Mouse (Mus musculus): Measurements from ENCODE around the gene Atp5mpl. TPM values are rescaled to one million over a fixed set of nuclear protein-coding genes. Genes with fewer than 3 reads are reported as not detected.

The Atp5mpl gene
- polyA plus RNA-seq, 1 experiment, result 8.8 TPM

DNA sequence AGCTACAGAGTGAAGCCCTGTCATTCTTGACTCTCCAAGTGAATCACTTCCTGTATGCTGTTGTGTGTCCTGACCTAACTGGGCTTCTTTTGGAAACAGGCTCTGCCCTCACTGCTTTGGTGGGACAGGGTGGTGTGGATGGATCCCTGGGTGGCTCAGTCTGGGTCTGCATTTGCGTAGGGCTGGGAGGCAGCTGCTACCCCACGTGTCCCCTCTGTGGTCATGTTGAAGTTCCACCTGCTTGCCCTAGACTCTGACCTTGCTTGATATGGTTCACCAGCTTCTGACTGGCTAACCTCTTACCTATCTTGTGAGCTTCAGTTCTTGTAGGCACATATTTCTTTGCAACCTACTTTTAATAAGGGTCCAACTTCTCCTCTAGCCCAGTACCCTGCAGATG lies 28.4 kb upstream of the Atp5mpl start:
- no peak overlapping the region for H3K4me3 ChIP-seq (ENCODE audit: extremely low read depth, insufficient read depth, insufficient read length)
- no peak overlapping the region for H3K27ac ChIP-seq (ENCODE audit: insufficient read depth, low read length)
- WGBS, result 75% methylated on average over 2 of the region's 2 CpGs
- no peak for DNase-seq (ENCODE audit: low read depth in 1 of 2, low spot score in 2 of 2)
- no peak for TF ChIP-seq CTCF (IDR thresholded peaks at IDR 0.05; ENCODE audit: extremely low read depth, insufficient read depth, insufficient read length, insufficient replicate concordance)
- no peak for TF ChIP-seq POLR2A (IDR thresholded peaks at IDR 0.05; ENCODE audit: low read depth, low read length)
- no peaks in the 10 kb centered on the region; the same call in 1 of the 2 replicates for H3K4me1 ChIP-seq (ENCODE audit: control insufficient read depth, insufficient read depth, insufficient read length)
- H3K36me3 ChIP-seq (ENCODE audit: control insufficient read depth, insufficient read depth, low read length), result no peaks in the 10 kb centered on the region
- no peaks in the 10 kb centered on the region for H3K27me3 ChIP-seq (ENCODE audit: control insufficient read depth, insufficient read depth, low read length)

DNA sequence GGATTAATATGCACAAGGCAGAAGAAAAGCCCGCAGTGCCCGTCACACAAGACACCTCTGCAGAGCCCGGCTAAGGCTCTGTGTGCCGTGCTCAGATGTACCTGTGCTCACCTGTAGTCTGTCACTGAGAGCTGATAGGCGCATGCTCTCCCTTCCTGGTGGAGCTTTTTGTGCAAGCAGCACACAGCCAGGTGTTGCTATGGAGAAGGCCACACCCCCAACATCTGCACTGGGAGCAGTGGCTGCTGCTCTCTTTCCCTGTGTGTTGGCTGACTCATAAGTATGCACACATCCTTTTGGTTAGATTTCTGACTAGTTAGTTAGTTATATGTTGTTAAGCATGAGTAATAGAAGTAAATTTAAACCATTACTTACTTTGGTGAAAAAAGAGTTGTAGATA lies 25.8 kb upstream of the Atp5mpl start:
- no peaks in the 10 kb centered on the region; the same call in 1 of the 2 replicates for H3K4me1 ChIP-seq (ENCODE audit: control insufficient read depth, insufficient read depth, insufficient read length)
- TF ChIP-seq POLR2A (IDR thresholded peaks at IDR 0.05; ENCODE audit: low read depth, low read length), result no peak
- no peak for TF ChIP-seq CTCF (IDR thresholded peaks at IDR 0.05; ENCODE audit: extremely low read depth, insufficient read depth, insufficient read length, insufficient replicate concordance)
- no peaks in the 10 kb centered on the region for H3K27me3 ChIP-seq (ENCODE audit: control insufficient read depth, insufficient read depth, low read length)
- no peak for DNase-seq (ENCODE audit: low read depth in 1 of 2, low spot score in 2 of 2)
- H3K27ac ChIP-seq (ENCODE audit: insufficient read depth, low read length), result no peak overlapping the region
- no peak overlapping the region for H3K4me3 ChIP-seq (ENCODE audit: extremely low read depth, insufficient read depth, insufficient read length)
- 89% methylated on average over 5 of the region's 5 CpGs for WGBS
- H3K36me3 ChIP-seq (ENCODE audit: control insufficient read depth, insufficient read depth, low read length), result no peaks in the 10 kb centered on the region

DNA sequence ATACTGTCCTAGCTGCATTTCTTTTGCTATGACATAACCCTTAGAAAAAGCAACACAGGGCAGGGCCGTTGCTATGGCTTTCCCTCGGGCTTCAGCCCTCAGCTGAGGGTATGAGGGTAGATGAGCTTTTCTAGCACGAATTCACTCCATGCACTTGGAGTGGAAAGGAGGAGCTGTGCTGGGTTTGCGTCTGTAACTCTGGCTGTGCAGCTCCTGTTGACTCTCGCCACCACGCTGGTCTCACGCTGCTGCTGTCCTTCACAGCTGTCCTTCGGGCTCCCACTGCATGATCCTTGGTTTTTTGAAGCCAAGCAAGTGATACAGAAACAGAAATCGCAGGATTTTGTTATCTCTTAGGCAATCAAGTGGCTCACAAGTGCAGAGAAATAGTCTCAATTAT lies 20.0 kb upstream of the Atp5mpl start:
- no peak overlapping the region for H3K4me3 ChIP-seq (ENCODE audit: extremely low read depth, insufficient read depth, insufficient read length)
- no peaks in the 10 kb centered on the region for H3K4me1 ChIP-seq (ENCODE audit: control insufficient read depth, insufficient read depth, insufficient read length)
- WGBS, result 66% methylated on average over 9 of the region's 9 CpGs
- no peaks in the 10 kb centered on the region for H3K27me3 ChIP-seq (ENCODE audit: control insufficient read depth, insufficient read depth, low read length)
- H3K36me3 ChIP-seq (ENCODE audit: control insufficient read depth, insufficient read depth, low read length), result no peaks in the 10 kb centered on the region
- no peak for DNase-seq (ENCODE audit: low read depth in 1 of 2, low spot score in 2 of 2)
- TF ChIP-seq CTCF (IDR thresholded peaks at IDR 0.05; ENCODE audit: extremely low read depth, insufficient read depth, insufficient read length, insufficient replicate concordance) (no peak), POLR2A (IDR thresholded peaks at IDR 0.05; ENCODE audit: low read depth, low read length) (no peak)
- H3K27ac ChIP-seq (ENCODE audit: insufficient read depth, low read length), result no peak overlapping the region

DNA sequence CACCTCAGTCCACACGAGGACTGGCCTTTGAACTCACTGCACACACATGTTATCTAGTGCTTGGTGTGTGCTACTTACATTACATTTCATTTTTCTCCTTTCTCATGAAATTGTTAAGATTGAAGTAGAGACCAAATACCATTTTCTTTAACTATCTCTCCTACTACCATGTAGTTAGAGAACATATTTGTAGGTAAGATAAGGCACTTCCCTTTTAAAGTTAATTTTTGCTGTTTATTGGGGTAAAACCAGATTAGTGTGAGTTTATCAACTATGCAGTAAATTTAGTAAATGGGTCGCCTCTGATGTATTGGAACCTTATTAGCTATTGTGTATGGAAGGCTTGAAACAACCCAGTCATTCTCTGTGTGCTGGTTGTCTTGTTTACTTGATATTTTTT lies 16.4 kb upstream of the Atp5mpl start:
- Histone ChIP-seq H3K27ac (ENCODE audit: insufficient read depth, low read length) (no peak overlapping the region), H3K36me3 (ENCODE audit: control insufficient read depth, insufficient read depth, low read length) (no peaks in the 10 kb centered on the region), H3K4me1 (ENCODE audit: control insufficient read depth, insufficient read depth, insufficient read length) (no peaks in the 10 kb centered on the region), H3K4me3 (ENCODE audit: extremely low read depth, insufficient read depth, insufficient read length) (no peak overlapping the region), H3K27me3 (ENCODE audit: control insufficient read depth, insufficient read depth, low read length) (no peaks in the 10 kb centered on the region)
- TF ChIP-seq POLR2A (IDR thresholded peaks at IDR 0.05; ENCODE audit: low read depth, low read length) (no peak), CTCF (IDR thresholded peaks at IDR 0.05; ENCODE audit: extremely low read depth, insufficient read depth, insufficient read length, insufficient replicate concordance) (no peak)
- 55% methylated on average over 2 of the region's 2 CpGs for WGBS
- no peak for DNase-seq (ENCODE audit: low read depth in 1 of 2, low spot score in 2 of 2)

DNA sequence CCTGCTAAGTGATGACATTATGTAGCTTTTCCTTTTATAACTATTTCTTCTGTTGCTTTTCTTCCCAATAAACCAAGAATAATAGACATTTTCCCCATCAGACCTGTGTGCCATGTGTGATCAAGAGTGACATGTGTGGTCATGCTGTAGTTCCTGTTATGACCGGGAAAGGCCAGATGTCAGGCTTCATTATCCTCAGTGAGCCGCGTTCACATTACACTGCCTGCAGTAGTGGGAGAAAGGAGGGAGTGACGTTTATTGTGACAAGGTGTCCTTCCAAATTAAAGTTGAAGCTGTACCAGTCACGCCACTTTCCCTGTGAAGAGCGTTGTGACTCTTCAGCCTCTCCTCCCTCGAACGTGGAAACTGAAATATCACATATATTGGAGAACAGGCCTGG lies 15.1 kb upstream of the Atp5mpl start:
- no peaks in the 10 kb centered on the region for H3K27me3 ChIP-seq (ENCODE audit: control insufficient read depth, insufficient read depth, low read length)
- 49% methylated on average over 8 of the region's 8 CpGs for WGBS

DNA sequence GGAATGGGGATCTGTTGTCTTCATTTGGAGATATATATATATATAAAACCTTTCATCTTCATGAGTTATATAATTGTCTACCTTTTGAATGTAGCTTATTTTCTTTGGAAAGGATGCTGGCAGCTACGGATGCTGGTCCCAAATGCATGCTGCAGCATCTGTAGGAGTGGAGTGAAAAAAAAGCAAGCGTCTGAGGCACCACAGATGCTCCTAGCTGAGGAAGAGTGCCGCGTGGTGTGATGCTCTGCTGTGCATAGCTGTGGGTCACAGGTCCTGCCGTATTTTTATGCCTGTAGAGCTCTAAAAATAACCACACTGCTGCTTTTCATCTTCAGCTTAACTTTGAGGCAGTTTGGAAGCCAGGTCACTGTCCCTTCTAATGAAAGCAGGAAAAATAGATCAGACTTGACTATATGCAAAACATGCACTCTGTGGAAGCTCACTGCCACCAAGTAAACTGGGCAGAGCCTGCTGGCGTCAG lies 14.2 kb upstream of the Atp5mpl start, which contains the start of gene Rd3l:
TSS of gene Rd3l (minus strand) at position 431 of the 481 bp plus-strand sequence.
- Histone ChIP-seq H3K4me3 (ENCODE audit: extremely low read depth, insufficient read depth, insufficient read length) (no peak within 1 kb of the TSS), H3K4me1 (ENCODE audit: control insufficient read depth, insufficient read depth, insufficient read length) (no peaks in the 10 kb centered on the region), H3K27me3 (ENCODE audit: control insufficient read depth, insufficient read depth, low read length) (no peaks in the 10 kb centered on the region), H3K36me3 (ENCODE audit: control insufficient read depth, insufficient read depth, low read length) (no peaks in the 10 kb centered on the region), H3K27ac (ENCODE audit: insufficient read depth, low read length) (no peak within 1 kb of the TSS)
- WGBS, result 45% methylated on average over 6 of the region's 6 CpGs
- no peak for DNase-seq (ENCODE audit: low read depth in 1 of 2, low spot score in 2 of 2)
- TF ChIP-seq POLR2A (IDR thresholded peaks at IDR 0.05; ENCODE audit: low read depth, low read length) (no peak), CTCF (IDR thresholded peaks at IDR 0.05; ENCODE audit: extremely low read depth, insufficient read depth, insufficient read length, insufficient replicate concordance) (no peak)

More for the DNA sequence above, 15.1 kb upstream of the Atp5mpl start:
- no peaks in the 10 kb centered on the region for H3K4me1 ChIP-seq (ENCODE audit: control insufficient read depth, insufficient read depth, insufficient read length)
- TF ChIP-seq POLR2A (IDR thresholded peaks at IDR 0.05; ENCODE audit: low read depth, low read length) (no peak), CTCF (IDR thresholded peaks at IDR 0.05; ENCODE audit: extremely low read depth, insufficient read depth, insufficient read length, insufficient replicate concordance) (no peak)
- no peaks in the 10 kb centered on the region for H3K36me3 ChIP-seq (ENCODE audit: control insufficient read depth, insufficient read depth, low read length)
- no peak overlapping the region for H3K27ac ChIP-seq (ENCODE audit: insufficient read depth, low read length)
- H3K4me3 ChIP-seq (ENCODE audit: extremely low read depth, insufficient read depth, insufficient read length), result no peak overlapping the region
- no peak for DNase-seq (ENCODE audit: low read depth in 1 of 2, low spot score in 2 of 2)

DNA sequence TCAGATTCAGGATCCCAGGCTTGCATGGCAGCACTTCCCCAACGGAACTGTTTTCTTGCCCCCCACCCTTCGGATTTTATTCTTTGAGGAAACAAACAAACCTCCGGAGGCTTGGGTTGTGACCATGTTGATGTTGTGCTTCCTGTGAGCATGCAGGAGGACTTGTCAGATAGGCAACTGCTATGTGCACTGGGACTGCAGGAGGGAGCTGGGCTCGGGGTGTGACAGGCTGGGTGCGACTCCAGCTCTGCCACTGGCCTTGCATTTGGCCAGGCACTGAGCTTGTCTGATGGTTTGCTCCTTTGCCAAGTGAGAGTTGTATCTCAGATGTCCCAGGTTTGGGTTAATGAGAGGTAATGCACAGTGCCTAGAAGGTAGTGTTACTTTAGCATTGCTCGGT lies 11.5 kb upstream of the Atp5mpl start:
- no peaks in the 10 kb centered on the region for H3K36me3 ChIP-seq (ENCODE audit: control insufficient read depth, insufficient read depth, low read length)
- no peaks in the 10 kb centered on the region for H3K4me1 ChIP-seq (ENCODE audit: control insufficient read depth, insufficient read depth, insufficient read length)
- H3K4me3 ChIP-seq (ENCODE audit: extremely low read depth, insufficient read depth, insufficient read length), result no peak overlapping the region
- TF ChIP-seq POLR2A (IDR thresholded peaks at IDR 0.05; ENCODE audit: low read depth, low read length) (no peak), CTCF (IDR thresholded peaks at IDR 0.05; ENCODE audit: extremely low read depth, insufficient read depth, insufficient read length, insufficient replicate concordance) (no peak)
- H3K27me3 ChIP-seq (ENCODE audit: control insufficient read depth, insufficient read depth, low read length), result no peaks in the 10 kb centered on the region; the same call in 1 of the 2 replicates
- H3K27ac ChIP-seq (ENCODE audit: insufficient read depth, low read length), result no peak overlapping the region
- WGBS, result 59% methylated on average over 6 of the region's 6 CpGs
- DNase-seq (ENCODE audit: low read depth in 1 of 2, low spot score in 2 of 2), result no peak

All from spleen, adult 2 months (tissue).